17 mouse cellular contexts compared by ENCODE assay signal in the genomic region with DNA sequence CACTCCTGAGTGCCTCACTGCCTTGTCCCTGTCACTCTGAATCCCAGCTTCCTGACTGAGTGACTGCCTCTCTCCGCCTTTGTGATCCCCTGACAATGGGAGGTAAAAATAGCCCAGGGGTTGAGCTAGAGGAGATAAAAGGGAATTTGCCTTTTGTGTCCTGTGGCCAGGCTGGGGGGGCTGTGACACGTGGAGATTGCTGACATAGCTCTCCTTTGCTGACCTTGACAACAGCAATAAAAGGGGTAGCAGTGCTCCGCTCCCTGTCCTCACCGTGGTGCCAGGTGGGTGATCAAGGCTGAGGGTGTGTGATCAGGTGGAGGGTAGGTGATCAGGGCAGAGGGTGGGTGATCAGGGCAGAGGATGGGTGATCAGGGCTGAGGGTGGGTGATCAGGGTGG. TPM values are rescaled to one million over a fixed set of nuclear protein-coding genes. Genes with fewer than 3 reads are reported as not detected.
DNase-seq lines count a peak whose midpoint lies in the region; ATAC-seq and TF ChIP-seq lines count a peak whose summit lies in the region.
"Had no signal": no experiment of that assay in that cellular context is flagged by ENCODE, and none has a peak within 500 bp of the region (broad histone marks: within the 10 kb centered on the region; RNA-seq: fewer than 3 reads in every experiment).

A gene (plus strand): TSS at position 235 of the 400 bp plus-strand sequence.

- WGBS in heart, postnatal 0 days: 14% methylated on average over 4 of the region's 4 CpGs
- WGBS in liver, embryonic 16.5 days (ENCODE audit: insufficient replicate concordance): 46% methylated on average over 4 of the region's 4 CpGs

- peak; percentile 13 for DNase-seq in gastrocnemius, adult 2 months
- DNase-seq in gastrocnemius, adult 8-10 months (ENCODE audit: low spot score in 2 of 2): no peak
- peak; percentile 59 for DNase-seq in heart, adult 8-10 months (ENCODE audit: low spot score)
- DNase-seq in heart, postnatal 0 days (ENCODE audit: low spot score): peak; percentile 84
- DNase-seq in left cerebral cortex, postnatal 25 days (ENCODE audit: low spot score in 2 of 2): no peak
- no peak for DNase-seq in spleen, adult 12 weeks (ENCODE audit: low spot score)
- no peak for DNase-seq in cerebellum, adult 8-10 months
- DNase-seq: cerebellum, adult 11 months; lung, postnatal 10 days; thymus, postnatal 14 days had no signal

- H3K4me1 ChIP-seq in heart, postnatal 0 days (ENCODE audit: control insufficient read depth, insufficient read depth): peaks cover 18% of the 10 kb centered on the region
- peaks cover 53% of the 10 kb centered on the region for H3K4me1 ChIP-seq in liver, embryonic 16.5 days (ENCODE audit: control insufficient read depth, low read depth, low read length)

- no peaks in the 10 kb centered on the region for H3K27me3 ChIP-seq in heart, postnatal 0 days (ENCODE audit: control insufficient read depth, insufficient read depth, low read length)
- no peaks in the 10 kb centered on the region for H3K27me3 ChIP-seq in liver, embryonic 16.5 days (ENCODE audit: control insufficient read depth, insufficient read depth, low read depth, low read length)
- H3K27me3 ChIP-seq: forebrain, embryonic 15.5 days; intestine, embryonic 15.5 days had no signal

- H3K4me2 ChIP-seq in heart, postnatal 0 days (ENCODE audit: low read depth, low read length): peak within 1 kb of the TSS; percentile 66
- 0 out of 2 replicates have a peak within 1 kb of the TSS, but pooled peaks have one; percentile 83 for H3K4me2 ChIP-seq in liver, embryonic 16.5 days (ENCODE audit: low read depth, low read length)
- H3K4me2 ChIP-seq: forebrain, embryonic 15.5 days; intestine, embryonic 15.5 days; kidney, embryonic 15.5 days; neural tube, embryonic 15.5 days had no signal

- H3K9me3 ChIP-seq in heart, postnatal 0 days (replicated peaks; ENCODE audit: control insufficient read depth, low read length): no peaks in the 10 kb centered on the region
- no peaks in the 10 kb centered on the region for H3K9me3 ChIP-seq in liver, embryonic 16.5 days (replicated peaks; ENCODE audit: control insufficient read depth, low read length)
- H3K9me3 ChIP-seq: forebrain, embryonic 15.5 days; intestine, embryonic 15.5 days; kidney, embryonic 15.5 days; neural tube, embryonic 15.5 days had no signal

- intact Hi-C loops in gastrocnemius, adult 2 months (cut with DNase I): no loop called here
- intact Hi-C loops in left cerebral cortex, postnatal 25 days (cut with DNase I): no loop called here

- H3K36me3 ChIP-seq in heart, postnatal 0 days (replicated peaks; ENCODE audit: control insufficient read depth, insufficient read depth, low read length): peaks cover 12% of the 10 kb centered on the region
- no peaks in the 10 kb centered on the region for H3K36me3 ChIP-seq in liver, embryonic 16.5 days (ENCODE audit: control insufficient read depth, insufficient read depth)
- H3K36me3 ChIP-seq: forebrain, embryonic 15.5 days; intestine, embryonic 15.5 days; kidney, embryonic 15.5 days; neural tube, embryonic 15.5 days had no signal

- peak; percentile 66 for ATAC-seq in heart, postnatal 0 days (ENCODE audit: insufficient read depth, low read depth)
- no peak for ATAC-seq in liver, embryonic 16.5 days (ENCODE audit: low read depth)
- ATAC-seq: forebrain, embryonic 15.5 days; intestine, embryonic 15.5 days; Patski had no signal

- H3K4me3 ChIP-seq in gastrocnemius, adult 2 months: no peak within 1 kb of the TSS; the same call in 1 of the 2 replicates
- peak within 1 kb of the TSS; percentile 36 for H3K4me3 ChIP-seq in heart, postnatal 0 days (ENCODE audit: low read depth, low read length)
- H3K4me3 ChIP-seq in liver, embryonic 16.5 days (ENCODE audit: low read depth, low read length): no peak within 1 kb of the TSS
- H3K4me3 ChIP-seq: forebrain, embryonic 15.5 days; intestine, embryonic 15.5 days; kidney, embryonic 15.5 days; neural tube, embryonic 15.5 days had no signal

- no peak for TF ChIP-seq CTCF in gastrocnemius, adult 2 months (IDR thresholded peaks at IDR 0.05)
- TF ChIP-seq CTCF in heart, postnatal 0 days (IDR thresholded peaks at IDR 0.05; ENCODE audit: low read depth): no peak

- no peak within 1 kb of the TSS for H3K27ac ChIP-seq in gastrocnemius, adult 2 months
- H3K27ac ChIP-seq in heart, postnatal 0 days (ENCODE audit: low read depth): peak within 1 kb of the TSS; percentile 88
- peak within 1 kb of the TSS; percentile 39; the same call in 1 of the 2 replicates for H3K27ac ChIP-seq in liver, embryonic 16.5 days (ENCODE audit: low read length)
- H3K27ac ChIP-seq: forebrain, embryonic 15.5 days; intestine, embryonic 15.5 days; kidney, embryonic 15.5 days; neural tube, embryonic 15.5 days; stomach, postnatal 0 days had no signal

- TF ChIP-seq EP300 in heart, postnatal 0 days (IDR thresholded peaks at IDR 0.05; ENCODE audit: low read depth): peak; percentile 82; the same call in 1 of the 2 replicates

- H3K9ac ChIP-seq in heart, postnatal 0 days (replicated peaks; ENCODE audit: low read depth, low read length): peak within 1 kb of the TSS; percentile 32
- peak within 1 kb of the TSS; percentile 12 for H3K9ac ChIP-seq in liver, embryonic 16.5 days (ENCODE audit: low read depth, low read length)
- H3K9ac ChIP-seq: forebrain, embryonic 15.5 days; intestine, embryonic 15.5 days; kidney, embryonic 15.5 days; neural tube, embryonic 15.5 days had no signal

RNA-seq across cellular contexts. Expression of the gene that starts here (rescaled TPM):
- total RNA-seq in gastrocnemius, adult 2 months (2021): 1 to 10 TPM; 5.1 to 9.8 TPM
- total RNA-seq in gastrocnemius, adult 8-10 months (2022): 1 to 10 TPM; 2.8 to 4.8 (median 3.3) TPM
- 10 to 100 TPM; 21.9 to 55.5 (median 33.1) TPM for total RNA-seq in heart, adult 8-10 months (2022)
- total RNA-seq in heart, postnatal 0 days (2014; rRNA removed; ENCODE audit: low replicate concordance): 17.2 and 48.4 TPM in 2 replicates
- 12.2 and 12.5 TPM in 2 replicates for polyA plus RNA-seq in heart, postnatal 0 days (2015; fragmentation: Nextera tagmentation; extraction: Ambion mirVana)
- polyA plus RNA-seq in liver, embryonic 16.5 days (2015; fragmentation: Nextera tagmentation; extraction: Ambion mirVana): 0.94 and 1.7 TPM in 2 replicates
- total RNA-seq in left cerebral cortex, postnatal 25 days (2021): 1 to 10 TPM; 3.8 to 5.3 TPM

Comparison
In these comparisons a context has a peak if more than half of its experiments do, and no peak if none do; other contexts are left out.
1. DNase-seq: peak in gastrocnemius, adult 2 months (single experiment), heart, adult 8-10 months (single experiment) and heart, postnatal 0 days (single experiment); none in gastrocnemius, adult 8-10 months (0 of 2), left cerebral cortex, postnatal 25 days (0 of 2), spleen, adult 12 weeks (single experiment) and cerebellum, adult 8-10 months (single experiment).